Mouse (Mus musculus) embryonic facial prominence, embryonic 12.5 days (tissue): ENCODE results near the gene Scnn1a. TPM values are rescaled to one million over a fixed set of nuclear protein-coding genes. Genes with fewer than 3 reads are reported as not detected.

Experiments
- ATAC-seq: fragments of 200-750 bp; cut with Nextera tagmentation; 2 replicates; pipeline ENCODE4 v1.8.0; 2017; ENCODE audit not compliant: insufficient number of reproducible peaks, insufficient read depth, low FRiP score, low TSS enrichment
- H3K27ac ChIP-seq: fragments of 300-500 bp; sonication (generic); 2 replicates; pipeline ENCODE4 v1.5.1; 2016; ENCODE audit warnings: mild to moderate bottlenecking
- H3K27me3 ChIP-seq: fragments of 300-500 bp; sonication (generic); 2 replicates; pipeline ENCODE4 v1.6.1; 2016; ENCODE audit warnings: mild to moderate bottlenecking, moderate library complexity
- H3K36me3 ChIP-seq: fragments of 300-500 bp; sonication (generic); 2 replicates; pipeline ENCODE4 v1.6.1; 2016; ENCODE audit warnings: mild to moderate bottlenecking
- H3K4me1 ChIP-seq: fragments of 300-500 bp; sonication (generic); 2 replicates; pipeline ENCODE4 v1.6.1; 2016
- H3K4me2 ChIP-seq: fragments of 300-500 bp; sonication (generic); replicated peaks from 2 replicates; pipeline ENCODE4 v1.6.1; 2016; ENCODE audit warnings: mild to moderate bottlenecking, moderate library complexity
- H3K4me3 ChIP-seq: fragments of 300-500 bp; sonication (generic); 2 replicates; pipeline ENCODE4 v1.5.1; 2016; ENCODE audit warnings: mild to moderate bottlenecking
- H3K9ac ChIP-seq: fragments of 300-500 bp; sonication (generic); 2 replicates; pipeline ENCODE4 v1.6.1; 2016; ENCODE audit warnings: mild to moderate bottlenecking, moderate library complexity
- H3K9me3 ChIP-seq: fragments of 300-500 bp; sonication (generic); 2 replicates; pipeline ENCODE4 v1.6.1; 2016; ENCODE audit warnings: mild to moderate bottlenecking, moderate library complexity
- WGBS: fragments of 180-500 bp; shearing (Covaris S2); methylation state at CpG from one replicate; pipeline ENCODE4 v1.1.7; 2016; 5-methylcytosine and 5-hydroxymethylcytosine counted together
- polyA plus RNA-seq: library from polyadenylated mRNA; unstranded; fragments of >200 nt; fragmentation: Nextera tagmentation; extraction: Ambion mirVana; gene quantifications from 2 replicates; pipeline ENCODE4 v1.2.1, GENCODE M21; 2016

The Scnn1a gene
- polyA plus RNA-seq, 1 experiment from 2014 or later, result 1.1 TPM

DNA sequence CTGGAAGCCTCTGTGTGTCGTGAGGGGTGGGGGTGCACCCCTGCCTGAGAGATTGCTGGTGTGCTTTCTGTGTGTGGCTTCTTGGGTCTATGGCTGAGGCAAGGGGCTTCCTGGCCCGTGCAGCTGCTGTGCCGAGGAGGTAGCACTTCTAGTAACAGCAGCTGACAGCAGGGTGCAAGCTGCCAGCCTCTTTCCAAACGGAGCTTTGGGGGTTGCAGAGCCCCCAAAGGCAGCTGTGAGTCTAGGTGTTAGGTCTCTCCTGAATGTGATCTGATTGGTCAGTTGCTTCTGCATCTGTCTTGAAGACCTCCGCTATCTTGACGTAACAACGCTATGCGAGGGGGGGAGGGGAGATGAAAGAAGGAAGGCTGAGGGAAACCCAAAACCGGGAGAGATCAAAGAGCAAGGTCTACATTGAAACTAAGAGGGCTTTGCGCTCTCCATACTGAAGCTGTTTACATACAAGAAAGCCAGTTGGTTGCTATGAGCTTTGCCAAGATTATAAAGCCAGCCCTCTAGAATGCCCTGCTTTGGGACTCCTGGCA lies 34.8 kb downstream of the Scnn1a start:
- peak overlapping the region; percentile 40 for H3K4me2 ChIP-seq

DNA sequence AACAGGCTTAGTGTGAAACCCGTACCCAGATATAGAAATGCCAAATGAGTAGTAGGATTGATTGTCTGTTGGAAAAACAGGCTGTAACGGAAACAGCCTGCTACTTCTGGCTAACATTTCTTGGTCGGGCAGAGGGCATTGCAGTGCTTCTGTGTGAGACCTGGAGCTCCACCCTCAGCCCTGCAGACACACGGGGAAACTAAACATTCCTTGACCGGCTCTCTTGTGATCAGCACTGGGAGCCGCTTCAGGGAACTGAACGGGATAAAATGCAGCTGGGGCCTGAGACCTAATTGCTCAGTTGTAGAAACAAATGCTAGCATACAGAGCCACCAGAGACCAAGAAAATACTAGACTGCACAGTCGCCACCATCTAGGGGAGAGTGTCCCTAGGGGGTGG lies 35.8 kb downstream of the Scnn1a start:
- Histone ChIP-seq H3K27ac (no peak overlapping the region), H3K9me3 (no peaks in the 10 kb centered on the region), H3K36me3 (peaks cover 39% of the 10 kb centered on the region), H3K9ac (no peak overlapping the region), H3K4me2 (no peak overlapping the region), H3K4me1 (peaks cover 41% of the 10 kb centered on the region), H3K4me3 (no peak overlapping the region), H3K27me3 (peaks cover 6% of the 10 kb centered on the region; the same call in 1 of the 2 replicates)
- 20% methylated on average over 8 of the region's 8 CpGs for WGBS
- no peak for ATAC-seq

More for the DNA sequence above, 34.8 kb downstream of the Scnn1a start:
- H3K27ac ChIP-seq, result peak overlapping the region; percentile 78
- H3K4me1 ChIP-seq, result peaks cover 47% of the 10 kb centered on the region
- H3K4me3 ChIP-seq, result no peak overlapping the region
- peak overlapping the region; percentile 10; the same call in 1 of the 2 replicates for H3K9ac ChIP-seq
- peaks cover 29% of the 10 kb centered on the region for H3K36me3 ChIP-seq
- no peaks in the 10 kb centered on the region for H3K27me3 ChIP-seq
- 5% methylated on average over 10 of the region's 10 CpGs for WGBS
- no peaks in the 10 kb centered on the region for H3K9me3 ChIP-seq
- no peak for ATAC-seq

DNA sequence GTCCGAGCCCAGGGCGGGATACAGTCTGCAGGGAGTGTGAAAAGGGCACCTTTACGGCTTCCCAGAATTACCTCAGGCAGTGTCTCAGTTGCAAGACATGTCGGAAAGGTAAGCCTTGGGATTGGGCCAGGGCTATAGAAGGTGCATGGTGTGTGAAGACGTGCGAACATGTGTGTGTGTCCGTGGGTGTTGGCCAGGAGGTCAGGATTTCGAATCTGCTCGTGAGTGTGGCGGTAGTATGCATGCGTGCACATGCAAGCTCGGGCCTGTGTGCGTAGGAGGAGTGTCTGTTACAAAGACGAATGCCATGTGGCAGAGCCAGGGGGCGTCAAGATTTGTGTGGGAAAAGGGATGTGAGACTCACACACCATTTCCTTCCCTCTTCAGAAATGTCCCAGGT lies 36.9 kb downstream of the Scnn1a start:
- WGBS, result 89% methylated on average over 15 of the region's 15 CpGs
- H3K27ac ChIP-seq, result no peak overlapping the region
- H3K4me1 ChIP-seq, result peaks cover 37% of the 10 kb centered on the region
- H3K9ac ChIP-seq, result no peak overlapping the region
- H3K9me3 ChIP-seq, result no peaks in the 10 kb centered on the region
- no peak for ATAC-seq
- peaks cover 48% of the 10 kb centered on the region for H3K36me3 ChIP-seq
- H3K4me3 ChIP-seq, result no peak overlapping the region
- no peak overlapping the region for H3K4me2 ChIP-seq
- H3K27me3 ChIP-seq, result peaks cover 16% of the 10 kb centered on the region; the same call in 1 of the 2 replicates

DNA sequence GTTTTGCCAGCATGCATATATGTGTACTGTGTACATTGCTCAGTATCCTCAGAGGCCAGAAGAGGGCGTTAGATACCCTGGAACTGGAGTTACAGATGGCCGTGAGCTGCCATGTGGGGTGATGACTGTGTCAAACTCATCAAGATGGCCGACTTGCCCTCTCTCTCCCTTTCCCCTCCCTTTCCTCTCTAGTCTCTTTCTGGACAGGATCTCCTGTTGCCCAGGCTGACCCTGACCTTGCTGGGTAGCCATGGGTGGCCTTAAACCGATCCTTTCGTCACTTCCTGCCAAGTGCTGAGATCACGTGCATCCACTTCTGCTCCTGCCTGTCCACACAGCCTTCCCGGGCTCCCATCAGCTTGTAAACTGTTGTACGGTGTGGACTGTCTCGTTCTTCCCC lies 39.5 kb downstream of the Scnn1a start:
- Histone ChIP-seq H3K4me2 (no peak overlapping the region), H3K27me3 (peaks cover 29% of the 10 kb centered on the region; the same call in 1 of the 2 replicates), H3K9ac (no peak overlapping the region), H3K4me1 (peaks cover 42% of the 10 kb centered on the region), H3K36me3 (peaks cover 51% of the 10 kb centered on the region), H3K27ac (no peak overlapping the region), H3K4me3 (no peak overlapping the region), H3K9me3 (no peaks in the 10 kb centered on the region)
- ATAC-seq, result no peak
- WGBS, result 54% methylated on average over 9 of the region's 9 CpGs

DNA sequence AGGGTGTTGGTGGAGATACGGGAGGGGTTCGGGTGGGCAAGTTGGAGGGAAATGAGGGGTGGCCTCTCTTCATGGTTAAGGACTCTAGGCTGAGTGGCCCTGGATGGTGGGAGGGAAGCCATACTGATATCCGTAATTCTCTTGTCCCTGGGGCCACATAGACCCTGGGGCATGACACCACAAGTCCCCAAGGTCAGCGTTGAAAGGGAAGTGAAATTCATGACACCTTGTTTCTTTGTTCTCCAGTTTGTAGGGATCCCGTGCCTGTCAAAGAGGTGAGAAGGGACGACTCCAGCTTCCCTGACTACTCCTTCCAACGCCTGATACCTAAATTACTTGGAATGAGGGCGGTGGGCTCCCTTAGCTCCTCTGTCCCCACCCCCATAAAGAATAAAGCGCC lies 40.4 kb downstream of the Scnn1a start:
- peaks cover 33% of the 10 kb centered on the region for H3K4me1 ChIP-seq
- no peak for ATAC-seq
- peaks cover 29% of the 10 kb centered on the region; the same call in 1 of the 2 replicates for H3K27me3 ChIP-seq
- no peak overlapping the region for H3K27ac ChIP-seq
- H3K9me3 ChIP-seq, result no peaks in the 10 kb centered on the region
- 64% methylated on average over 9 of the region's 9 CpGs for WGBS
- H3K9ac ChIP-seq, result no peak overlapping the region
- 0 out of 2 replicates have a peak overlapping the region, but pooled peaks have one; percentile 1 for H3K4me2 ChIP-seq
- no peak overlapping the region for H3K4me3 ChIP-seq
- peaks cover 51% of the 10 kb centered on the region for H3K36me3 ChIP-seq

DNA sequence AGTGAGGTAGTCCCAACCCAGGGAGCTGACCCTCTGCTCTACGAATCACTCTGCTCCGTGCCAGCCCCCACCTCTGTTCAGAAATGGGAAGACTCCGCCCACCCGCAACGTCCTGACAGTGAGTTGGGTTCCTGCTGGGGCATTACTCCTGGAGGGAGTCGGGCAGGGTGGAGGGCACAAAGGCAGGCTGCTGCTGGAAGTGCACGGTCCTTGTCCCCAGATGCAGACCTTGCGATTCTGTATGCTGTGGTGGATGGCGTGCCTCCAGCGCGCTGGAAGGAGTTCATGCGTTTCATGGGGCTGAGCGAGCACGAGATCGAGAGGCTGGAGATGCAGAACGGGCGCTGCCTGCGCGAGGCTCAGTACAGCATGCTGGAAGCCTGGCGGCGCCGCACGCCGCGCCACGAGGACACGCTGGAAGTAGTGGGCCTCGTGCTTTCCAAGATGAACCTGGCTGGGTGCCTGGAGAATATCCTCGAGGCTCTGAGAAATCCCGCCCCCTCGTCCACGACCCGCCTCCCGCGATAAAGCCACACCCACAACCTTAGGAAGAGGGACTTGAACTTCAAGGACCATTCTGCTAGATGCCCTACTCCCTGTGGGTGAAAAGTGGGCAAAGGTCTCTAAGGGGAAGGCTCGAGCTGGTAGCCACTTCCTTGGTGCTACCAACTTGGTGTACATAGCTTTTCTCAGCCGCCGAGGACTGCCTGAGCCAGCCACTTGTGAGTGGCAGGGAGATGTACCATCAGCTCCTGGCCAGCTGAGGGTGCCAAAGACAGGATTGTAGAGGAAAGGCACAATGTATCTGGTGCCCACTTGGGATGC lies 41.2 kb downstream of the Scnn1a start:
- WGBS, result 41% methylated on average over 38 of the region's 38 CpGs
- Histone ChIP-seq H3K4me3 (no peak overlapping the region), H3K36me3 (peaks cover 51% of the 10 kb centered on the region), H3K4me2 (0 out of 2 replicates have a peak overlapping the region, but pooled peaks have one; percentile 1), H3K27me3 (peaks cover 29% of the 10 kb centered on the region; the same call in 1 of the 2 replicates), H3K9ac (no peak overlapping the region), H3K9me3 (no peaks in the 10 kb centered on the region), H3K4me1 (peaks cover 25% of the 10 kb centered on the region), H3K27ac (no peak overlapping the region)
- ATAC-seq, result no peak

DNA sequence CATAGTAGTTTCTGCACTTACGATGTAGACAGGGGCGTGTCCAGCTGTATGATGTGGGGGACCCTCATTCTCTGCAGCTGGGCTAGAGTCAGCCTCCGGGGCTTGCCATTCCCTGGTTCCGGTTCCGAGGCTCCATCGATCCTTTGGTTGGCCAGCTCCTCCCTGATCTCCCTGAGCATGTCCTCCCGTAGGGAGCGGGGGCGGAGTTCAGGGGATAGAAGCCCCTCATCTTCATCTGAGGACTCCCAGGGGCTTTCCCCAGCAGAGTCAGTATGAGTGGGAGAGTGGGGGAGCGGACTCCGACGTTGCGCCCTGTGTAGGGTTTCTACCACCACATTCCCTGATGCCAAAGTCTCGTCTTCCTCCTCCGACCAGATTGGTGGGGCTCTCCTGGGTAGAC lies 42.6 kb downstream of the Scnn1a start:
- WGBS, result 16% methylated on average over 15 of the region's 15 CpGs
- peaks cover 41% of the 10 kb centered on the region for H3K36me3 ChIP-seq
- no peak overlapping the region for H3K9ac ChIP-seq
- H3K27me3 ChIP-seq, result peaks cover 29% of the 10 kb centered on the region; the same call in 1 of the 2 replicates
- peak overlapping the region; percentile 38 for H3K4me2 ChIP-seq
- H3K4me3 ChIP-seq, result no peak overlapping the region
- H3K27ac ChIP-seq, result no peak overlapping the region
- no peaks in the 10 kb centered on the region for H3K9me3 ChIP-seq
- no peak for ATAC-seq
- H3K4me1 ChIP-seq, result peaks cover 30% of the 10 kb centered on the region

DNA sequence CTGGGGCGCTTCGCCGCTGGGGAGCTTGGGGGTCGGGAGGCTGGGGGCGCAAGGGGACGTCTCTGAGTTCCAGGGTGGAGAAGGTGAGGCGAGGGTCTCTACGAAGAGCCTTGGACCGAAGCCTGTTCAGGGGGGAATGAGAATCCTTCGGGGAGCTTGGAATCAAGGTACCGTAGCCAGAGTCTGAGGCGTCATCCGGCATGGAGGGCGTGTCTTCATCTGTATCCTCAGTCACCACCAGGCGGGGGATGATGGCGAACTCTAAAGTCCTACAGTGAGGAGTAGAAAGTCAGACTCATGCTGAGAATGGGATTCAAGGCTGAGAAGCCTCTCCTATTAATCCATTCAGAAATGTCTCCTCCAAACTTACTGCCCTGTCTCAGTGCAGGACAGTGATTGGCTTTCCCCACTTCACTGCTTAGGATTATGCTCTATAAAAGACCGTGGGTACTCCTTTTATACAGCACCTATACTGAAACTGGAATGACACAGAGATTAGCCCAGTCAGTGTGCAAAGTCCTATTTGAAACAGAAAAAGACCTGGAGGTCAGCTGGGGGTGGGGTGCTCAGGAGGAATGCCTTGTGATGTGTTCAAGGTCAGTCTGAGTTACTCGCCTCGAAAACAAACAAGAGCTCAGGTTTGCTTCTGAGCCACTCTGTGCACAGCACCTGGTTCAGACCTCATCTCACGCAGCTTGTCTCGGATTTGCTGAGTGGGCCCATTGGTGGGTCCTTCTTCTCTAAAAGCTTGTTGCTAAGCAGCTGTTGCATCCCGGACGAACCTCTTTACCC lies 43.2 kb downstream of the Scnn1a start:
- no peak for ATAC-seq
- Histone ChIP-seq H3K27me3 (peaks cover 29% of the 10 kb centered on the region; the same call in 1 of the 2 replicates), H3K4me1 (peaks cover 33% of the 10 kb centered on the region), H3K4me3 (0 out of 2 replicates have a peak overlapping the region, but pooled peaks have one; percentile 9), H3K27ac (no peak overlapping the region), H3K9ac (no peak overlapping the region), H3K4me2 (peak overlapping the region; percentile 38), H3K9me3 (no peaks in the 10 kb centered on the region), H3K36me3 (peaks cover 35% of the 10 kb centered on the region)
- 9% methylated on average over 23 of the region's 23 CpGs for WGBS

DNA sequence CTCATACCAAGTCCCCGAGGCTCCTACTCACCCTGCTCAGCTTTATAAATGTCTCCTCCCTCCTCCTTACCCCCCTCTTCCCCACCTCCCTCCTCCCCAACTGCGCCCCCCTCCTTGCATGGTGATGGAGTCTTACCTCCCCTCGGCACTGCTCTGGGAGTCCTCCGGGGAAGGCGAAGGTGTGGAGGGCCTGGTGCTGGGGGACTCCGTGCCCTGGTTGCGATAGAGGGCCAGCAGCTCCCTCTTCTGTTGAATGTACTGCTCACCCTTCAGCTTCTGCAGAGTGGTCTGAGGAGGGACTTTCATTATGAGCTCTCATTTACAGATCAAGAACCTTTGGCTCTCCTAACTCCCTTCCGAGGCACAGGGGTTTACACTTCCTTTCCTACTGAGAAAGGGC lies 44.0 kb downstream of the Scnn1a start:
- no peak for ATAC-seq
- Histone ChIP-seq H3K27ac (no peak overlapping the region), H3K4me1 (peaks cover 33% of the 10 kb centered on the region), H3K27me3 (peaks cover 29% of the 10 kb centered on the region; the same call in 1 of the 2 replicates), H3K9ac (no peak overlapping the region), H3K9me3 (no peaks in the 10 kb centered on the region), H3K36me3 (peaks cover 28% of the 10 kb centered on the region), H3K4me2 (no peak overlapping the region), H3K4me3 (no peak overlapping the region)
- WGBS, result 4% methylated on average over 8 of the region's 8 CpGs

DNA sequence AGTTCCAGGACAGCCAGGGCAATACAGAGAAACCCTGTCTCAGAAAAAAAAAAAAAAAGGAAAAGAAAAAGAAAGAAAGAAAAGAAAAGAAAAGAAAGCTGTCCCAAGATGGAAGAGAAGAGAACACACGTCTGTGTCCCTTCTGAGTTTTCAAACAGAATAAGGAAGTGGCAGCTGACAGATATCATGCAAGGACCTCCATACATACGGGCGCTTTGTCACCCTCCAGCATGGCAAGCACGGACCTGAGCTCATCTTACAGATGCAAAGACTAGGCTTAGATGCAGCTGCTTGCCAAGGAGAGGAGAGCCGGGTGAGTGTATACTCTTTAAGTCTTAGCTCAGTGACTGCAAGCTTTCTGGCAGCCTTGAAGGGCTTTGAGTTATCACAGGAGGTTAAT lies 45.1 kb downstream of the Scnn1a start:
- Histone ChIP-seq H3K36me3 (peaks cover 20% of the 10 kb centered on the region), H3K27ac (no peak overlapping the region), H3K9me3 (no peaks in the 10 kb centered on the region), H3K4me3 (no peak overlapping the region), H3K4me1 (peaks cover 33% of the 10 kb centered on the region), H3K4me2 (no peak overlapping the region), H3K9ac (no peak overlapping the region), H3K27me3 (peaks cover 27% of the 10 kb centered on the region; the same call in 1 of the 2 replicates)
- WGBS, result 85% methylated on average over 5 of the region's 5 CpGs
- no peak for ATAC-seq

DNA sequence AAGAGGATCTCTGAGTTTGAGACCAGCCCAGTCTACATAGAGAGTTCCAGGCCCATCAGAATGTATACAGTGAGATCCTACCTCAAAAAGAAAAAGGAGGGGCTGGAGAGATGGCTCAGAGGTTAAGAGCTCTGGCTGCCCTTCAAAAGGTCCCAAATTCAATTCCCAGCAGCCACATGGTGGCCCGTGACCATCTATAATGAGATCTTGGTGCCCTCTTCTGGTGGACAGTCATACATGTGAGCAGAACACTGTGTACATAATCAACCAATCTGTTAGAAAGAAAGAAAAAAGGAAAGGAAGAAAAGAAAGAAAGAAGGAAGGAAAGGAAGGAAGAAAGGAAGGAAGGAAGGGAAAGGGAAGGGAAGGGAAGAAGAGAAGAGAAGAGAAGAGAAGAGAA lies 45.7 kb downstream of the Scnn1a start:
- Histone ChIP-seq H3K9me3 (no peaks in the 10 kb centered on the region), H3K9ac (no peak overlapping the region), H3K36me3 (peaks cover 13% of the 10 kb centered on the region), H3K27ac (no peak overlapping the region), H3K4me1 (peaks cover 33% of the 10 kb centered on the region), H3K27me3 (peaks cover 24% of the 10 kb centered on the region; the same call in 1 of the 2 replicates), H3K4me3 (no peak overlapping the region), H3K4me2 (no peak overlapping the region)
- no peak for ATAC-seq
- WGBS, result 72% methylated on average over 1 of the region's 1 CpGs
